Mouse (Mus musculus): ENCODE data around the gene Il19. TPM values are rescaled to one million over a fixed set of nuclear protein-coding genes. Genes with fewer than 3 reads are reported as not detected.

Gene Il19
- polyA plus RNA-seq (2017; shearing (Covaris generic)): not detected

GRCm38 (mm10) chr1:130940065-130940687 lies at the start of gene Il19:
Il19 (minus strand) TSS chr1:130940115.

DNA sequence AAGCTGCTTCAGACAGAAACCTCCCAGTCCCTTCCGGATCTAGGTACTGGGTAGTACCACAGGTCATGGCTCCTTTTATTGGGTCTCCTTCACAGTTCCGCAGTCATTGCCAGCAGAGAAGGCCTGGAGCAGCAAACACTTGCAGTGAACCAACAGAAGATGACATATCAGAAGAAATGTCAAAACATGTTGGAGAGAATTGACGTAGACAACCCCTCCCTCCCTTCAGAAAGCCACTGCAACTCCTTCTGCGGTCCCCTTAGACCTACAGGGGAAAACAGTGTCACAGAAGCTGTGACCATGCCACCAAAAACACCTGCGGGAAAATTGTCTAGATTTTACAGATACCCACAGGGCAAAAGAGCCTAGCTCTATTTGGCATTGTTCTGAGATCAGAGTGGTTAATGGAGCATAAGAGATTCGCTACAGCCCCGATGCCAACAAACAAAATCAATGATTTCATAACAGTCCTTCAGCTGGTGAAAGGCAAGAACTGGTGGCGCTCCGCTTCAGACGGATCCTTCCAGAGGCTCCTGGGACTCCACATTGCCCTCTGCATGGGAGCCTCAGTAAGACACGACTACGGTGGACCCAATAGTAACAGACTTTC lies 28.4 kb downstream of the Il19 start, which contains the start of gene Il20:
Gene Il20 (minus strand): TSS at position 51 of the 610 bp plus-strand sequence.

GRCm38 (mm10) chr1:130887354-130887753 lies 52.6 kb downstream of the Il19 start, which contains the start of gene Il24:
Il24 (minus strand) TSS chr1:130887454.

Other genes with a start within 250 kb of the Il19 start
- not detected for gene Gm29427, start 224.3 kb downstream of the Il19 start, polyA plus RNA-seq (2017; shearing (Covaris generic))
- gene Yod1, start 222.8 kb downstream of the Il19 start, polyA plus RNA-seq (2017; shearing (Covaris generic)): 7.0 TPM
- gene Pfkfb2, start 210.9 kb downstream of the Il19 start, polyA plus RNA-seq (2017; shearing (Covaris generic)): 6.1 TPM
- gene AA986860, start 208.1 kb downstream of the Il19 start, polyA plus RNA-seq (2017; shearing (Covaris generic)): 0.71 TPM
- gene Fcamr, start 139.2 kb downstream of the Il19 start, polyA plus RNA-seq (2017; shearing (Covaris generic)): 0.67 TPM
- 0.14 TPM for gene Pigr, start 113.4 kb downstream of the Il19 start, polyA plus RNA-seq (2017; shearing (Covaris generic))
- 5.2 TPM for gene Fcmr, start 74.4 kb downstream of the Il19 start, polyA plus RNA-seq (2017; shearing (Covaris generic))
- not detected for gene Il24, start 52.7 kb downstream of the Il19 start, polyA plus RNA-seq (2017; shearing (Covaris generic))
- gene Il20, start 28.7 kb downstream of the Il19 start, polyA plus RNA-seq (2017; shearing (Covaris generic)): not detected
- gene Il10, start 79.7 kb upstream of the Il19 start, polyA plus RNA-seq (2017; shearing (Covaris generic)): 4.9 TPM
- 7.3 TPM for gene Mapkapk2, start 157.7 kb upstream of the Il19 start, polyA plus RNA-seq (2017; shearing (Covaris generic))
- gene Dyrk3, start 198.2 kb upstream of the Il19 start, polyA plus RNA-seq (2017; shearing (Covaris generic)): not detected
- gene Eif2d, start 213.1 kb upstream of the Il19 start, polyA plus RNA-seq (2017; shearing (Covaris generic)): 71.1 TPM